Mouse (Mus musculus): ENCODE measurements around the gene Dram1. TPM values are rescaled to one million over a fixed set of nuclear protein-coding genes. Genes with fewer than 3 reads are reported as not detected.

The Dram1 gene
- polyA plus RNA-seq, 1 experiment from 2014 or later: 2.9 TPM

- H3K9me3 ChIP-seq (ENCODE audit: low read length): no peaks in the 10 kb centered on the region
- no peaks in the 10 kb centered on the region for H3K36me3 ChIP-seq (replicated peaks; ENCODE audit: insufficient read depth, low read length)
- no peak overlapping the region for H3K27ac ChIP-seq (ENCODE audit: low read depth)
- H3K9ac ChIP-seq (replicated peaks): no peak overlapping the region
- WGBS (ENCODE audit: insufficient replicate concordance): 62% methylated on average over 1 of the region's 1 CpGs
- ATAC-seq (no peak), DNase-seq (no peak)
- no peak overlapping the region for H3K4me2 ChIP-seq (ENCODE audit: low read depth, low read length)
- H3K4me3 ChIP-seq (ENCODE audit: low read depth, low read length): no peak overlapping the region
- TF ChIP-seq CTCF (IDR thresholded peaks at IDR 0.05; ENCODE audit: low read depth): no peak
- no peak for TF ChIP-seq EP300 (IDR thresholded peaks at IDR 0.05; ENCODE audit: low read depth)
- H3K27me3 ChIP-seq (ENCODE audit: insufficient read depth, low read length): 0 out of 2 replicates have a peak, but pooled peaks cover 2% of the 10 kb centered on the region
- 0 out of 2 replicates have a peak, but pooled peaks cover 2% of the 10 kb centered on the region for H3K4me1 ChIP-seq (ENCODE audit: insufficient read depth)
These were observed 16.7 kb downstream of the Dram1 start for GRCm38 (mm10) chr10:88362218-88362617.

- Histone ChIP-seq H3K4me3 (ENCODE audit: low read depth, low read length) (peak overlapping the region; percentile 66), H3K27me3 (ENCODE audit: insufficient read depth, low read length) (0 out of 2 replicates have a peak, but pooled peaks cover 3% of the 10 kb centered on the region), H3K9me3 (ENCODE audit: low read length) (no peaks in the 10 kb centered on the region), H3K4me1 (ENCODE audit: insufficient read depth) (peaks cover 15% of the 10 kb centered on the region), H3K36me3 (replicated peaks; ENCODE audit: insufficient read depth, low read length) (no peaks in the 10 kb centered on the region), H3K27ac (ENCODE audit: low read depth) (peak overlapping the region; percentile 34; the same call in 1 of the 2 replicates), H3K9ac (replicated peaks) (peak overlapping the region; percentile 71), H3K4me2 (ENCODE audit: low read depth, low read length) (peak overlapping the region; percentile 76)
- DNase-seq: peak; percentile 87
- TF ChIP-seq CTCF (IDR thresholded peaks at IDR 0.05; ENCODE audit: low read depth) (no peak), EP300 (IDR thresholded peaks at IDR 0.05; ENCODE audit: low read depth) (no peak)
- ATAC-seq: peak; percentile 93
- 4% methylated on average over 39 of the region's 47 CpGs for WGBS (ENCODE audit: insufficient replicate concordance)
These were observed 21.8 kb downstream of the Dram1 start for GRCm38 (mm10) chr10:88356983-88357559.

GRCm38 (mm10) chr10:88356114-88356982, 22.5 kb downstream of the Dram1 start:
- Histone ChIP-seq H3K4me1 (ENCODE audit: insufficient read depth) (peaks cover 15% of the 10 kb centered on the region), H3K27me3 (ENCODE audit: insufficient read depth, low read length) (0 out of 2 replicates have a peak, but pooled peaks cover 3% of the 10 kb centered on the region), H3K9me3 (ENCODE audit: low read length) (no peaks in the 10 kb centered on the region), H3K27ac (ENCODE audit: low read depth) (no peak overlapping the region), H3K36me3 (replicated peaks; ENCODE audit: insufficient read depth, low read length) (no peaks in the 10 kb centered on the region), H3K9ac (replicated peaks) (peak overlapping the region; percentile 71), H3K4me2 (ENCODE audit: low read depth, low read length) (peak overlapping the region; percentile 76), H3K4me3 (ENCODE audit: low read depth, low read length) (peak overlapping the region; percentile 66)
- WGBS (ENCODE audit: insufficient replicate concordance): 13% methylated on average over 19 of the region's 21 CpGs
- no peak for DNase-seq
- TF ChIP-seq CTCF (IDR thresholded peaks at IDR 0.05; ENCODE audit: low read depth): no peak
- TF ChIP-seq EP300 (IDR thresholded peaks at IDR 0.05; ENCODE audit: low read depth): no peak
- peak; percentile 27 for ATAC-seq

GRCm38 (mm10) chr10:88354599-88354998, 24.3 kb downstream of the Dram1 start:
- H3K36me3 ChIP-seq (replicated peaks; ENCODE audit: insufficient read depth, low read length): no peaks in the 10 kb centered on the region
- DNase-seq (no peak), ATAC-seq (no peak)
- no peaks in the 10 kb centered on the region for H3K9me3 ChIP-seq (ENCODE audit: low read length)
- TF ChIP-seq CTCF (IDR thresholded peaks at IDR 0.05; ENCODE audit: low read depth) (no peak), EP300 (IDR thresholded peaks at IDR 0.05; ENCODE audit: low read depth) (no peak)
- WGBS (ENCODE audit: insufficient replicate concordance): 54% methylated on average over 5 of the region's 5 CpGs
- no peak overlapping the region for H3K4me3 ChIP-seq (ENCODE audit: low read depth, low read length)
- 0 out of 2 replicates have a peak, but pooled peaks cover 3% of the 10 kb centered on the region for H3K27me3 ChIP-seq (ENCODE audit: insufficient read depth, low read length)
- H3K27ac ChIP-seq (ENCODE audit: low read depth): no peak overlapping the region
- H3K4me2 ChIP-seq (ENCODE audit: low read depth, low read length): 0 out of 2 replicates have a peak overlapping the region, but pooled peaks have one; percentile 2
- peaks cover 18% of the 10 kb centered on the region for H3K4me1 ChIP-seq (ENCODE audit: insufficient read depth)
- no peak overlapping the region for H3K9ac ChIP-seq (replicated peaks)

GRCm38 (mm10) chr10:88352549-88352948, 26.3 kb downstream of the Dram1 start:
- Histone ChIP-seq H3K27ac (ENCODE audit: low read depth) (no peak overlapping the region), H3K9me3 (ENCODE audit: low read length) (no peaks in the 10 kb centered on the region), H3K9ac (replicated peaks) (no peak overlapping the region), H3K4me3 (ENCODE audit: low read depth, low read length) (no peak overlapping the region), H3K4me2 (ENCODE audit: low read depth, low read length) (peak overlapping the region; percentile 11; the same call in 1 of the 2 replicates), H3K27me3 (ENCODE audit: insufficient read depth, low read length) (0 out of 2 replicates have a peak, but pooled peaks cover 3% of the 10 kb centered on the region), H3K4me1 (ENCODE audit: insufficient read depth) (peaks cover 21% of the 10 kb centered on the region), H3K36me3 (replicated peaks; ENCODE audit: insufficient read depth, low read length) (no peaks in the 10 kb centered on the region)
- 38% methylated on average over 2 of the region's 2 CpGs for WGBS (ENCODE audit: insufficient replicate concordance)
- ATAC-seq (no peak), DNase-seq (no peak)
- TF ChIP-seq CTCF (IDR thresholded peaks at IDR 0.05; ENCODE audit: low read depth) (no peak), EP300 (IDR thresholded peaks at IDR 0.05; ENCODE audit: low read depth) (no peak)

Measured in liver, postnatal 0 days (tissue).